Comparison of ENCODE assay signal across 19 mouse cellular contexts in the genomic region with DNA sequence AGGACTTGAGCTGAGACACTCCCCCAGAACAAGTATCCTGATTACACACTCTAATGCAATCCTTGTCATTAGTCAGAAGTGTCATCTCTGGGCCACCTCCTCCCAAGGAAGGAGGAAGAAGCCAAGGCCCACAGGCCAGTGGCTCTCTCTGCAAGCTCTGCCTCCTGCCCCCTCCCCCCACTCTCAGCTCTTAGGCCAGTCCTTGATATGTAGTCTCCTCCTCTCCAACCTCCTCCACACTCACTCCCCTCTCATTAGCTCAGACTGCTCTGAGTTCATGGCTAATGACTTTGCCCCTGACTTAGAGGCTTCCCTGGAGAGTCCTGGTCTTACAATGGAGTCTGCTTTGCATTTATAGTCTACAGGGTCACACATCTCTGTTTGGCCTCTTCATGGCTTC.
A peak's percentile ranks its signal among the peaks of the same experiment; 100 is the strongest.
DNase-seq lines count a peak whose midpoint lies in the region; ATAC-seq and TF ChIP-seq lines count a peak whose summit lies in the region.
"Had no signal": no experiment of that assay in that cellular context is flagged by ENCODE, and none has a peak within 500 bp of the region (broad histone marks: within the 10 kb centered on the region; RNA-seq: fewer than 3 reads in every experiment).

No protein-coding gene starts in this region.

- H3K27ac ChIP-seq in forebrain, embryonic 12.5 days = no peak overlapping the region
- no peak overlapping the region for H3K27ac ChIP-seq in forebrain, embryonic 16.5 days (ENCODE audit: low read length)
- no peak overlapping the region for H3K27ac ChIP-seq in liver, embryonic 11.5 days (ENCODE audit: low read depth, low read length)
- H3K27ac ChIP-seq in embryonic facial prominence, embryonic 14.5 days (replicated peaks; ENCODE audit: low read depth, low read length) = no peak overlapping the region
- no peak overlapping the region for H3K27ac ChIP-seq in stomach, postnatal 0 days (replicated peaks)
- no peak overlapping the region for H3K27ac ChIP-seq in liver, embryonic 12.5 days
- H3K27ac ChIP-seq: macrophage had no signal

- no peak for TF ChIP-seq EP300 in stomach, postnatal 0 days (optimal IDR thresholded peaks at IDR 0.05)

- no peak for TF ChIP-seq CTCF in stomach, postnatal 0 days (IDR thresholded peaks at IDR 0.05; ENCODE audit: low read depth)

- H3K9ac ChIP-seq in forebrain, embryonic 12.5 days = no peak overlapping the region
- H3K9ac ChIP-seq in forebrain, embryonic 16.5 days (replicated peaks; ENCODE audit: low read depth, low read length) = no peak overlapping the region
- no peak overlapping the region for H3K9ac ChIP-seq in liver, embryonic 11.5 days (ENCODE audit: low read depth, low read length)
- no peak overlapping the region for H3K9ac ChIP-seq in embryonic facial prominence, embryonic 14.5 days (ENCODE audit: low read depth, low read length)
- H3K9ac ChIP-seq in stomach, postnatal 0 days (ENCODE audit: low read length) = no peak overlapping the region
- H3K9ac ChIP-seq in liver, embryonic 12.5 days = no peak overlapping the region

- peak; percentile 23 for DNase-seq in liver
- no peak for DNase-seq in liver, embryonic 11.5 days (ENCODE audit: low spot score)
- DNase-seq in embryonic facial prominence, embryonic 14.5 days (ENCODE audit: low spot score) = no peak
- no peak for DNase-seq in stomach, postnatal 0 days (ENCODE audit: low spot score)
- DNase-seq: cerebellum, adult 11-12 months; gastrocnemius, postnatal 10 days; kidney, adult 8-10 months; left cerebral cortex, postnatal 4 days; lung, adult 2 months; right cerebral cortex, adult 18-20 months; spleen, adult 18-20 months; thymus, postnatal 36 days had no signal

- peaks cover 28% of the 10 kb centered on the region for H3K4me1 ChIP-seq in forebrain, embryonic 12.5 days
- peaks cover 26% of the 10 kb centered on the region for H3K4me1 ChIP-seq in forebrain, embryonic 16.5 days (replicated peaks; ENCODE audit: control insufficient read depth, insufficient read depth, low read length)
- H3K4me1 ChIP-seq in liver, embryonic 11.5 days (replicated peaks; ENCODE audit: control insufficient read depth, insufficient read depth, low read length) = no peaks in the 10 kb centered on the region
- H3K4me1 ChIP-seq in embryonic facial prominence, embryonic 14.5 days (ENCODE audit: control insufficient read depth, insufficient read depth, low read length) = peaks cover 15% of the 10 kb centered on the region; the same call in 1 of the 2 replicates
- no peaks in the 10 kb centered on the region for H3K4me1 ChIP-seq in stomach, postnatal 0 days (replicated peaks; ENCODE audit: control insufficient read depth, insufficient read depth)
- H3K4me1 ChIP-seq in liver, embryonic 12.5 days = no peaks in the 10 kb centered on the region

- H3K4me3 ChIP-seq in forebrain, embryonic 12.5 days (replicated peaks) = no peak overlapping the region
- H3K4me3 ChIP-seq in forebrain, embryonic 16.5 days (replicated peaks; ENCODE audit: low read length) = no peak overlapping the region
- H3K4me3 ChIP-seq in liver, embryonic 11.5 days (ENCODE audit: low read depth, low read length) = no peak overlapping the region
- H3K4me3 ChIP-seq in embryonic facial prominence, embryonic 14.5 days (ENCODE audit: low read depth, low read length) = no peak overlapping the region
- H3K4me3 ChIP-seq in stomach, postnatal 0 days (ENCODE audit: low read depth, low read length) = no peak overlapping the region
- H3K4me3 ChIP-seq in liver, embryonic 12.5 days = no peak overlapping the region

- no peaks in the 10 kb centered on the region for H3K9me3 ChIP-seq in forebrain, embryonic 12.5 days
- no peaks in the 10 kb centered on the region for H3K9me3 ChIP-seq in forebrain, embryonic 16.5 days (ENCODE audit: control insufficient read depth, low read length)
- no peaks in the 10 kb centered on the region for H3K9me3 ChIP-seq in liver, embryonic 11.5 days (ENCODE audit: control insufficient read depth, low read length)
- no peaks in the 10 kb centered on the region for H3K9me3 ChIP-seq in embryonic facial prominence, embryonic 14.5 days (ENCODE audit: control insufficient read depth, low read length)
- no peaks in the 10 kb centered on the region for H3K9me3 ChIP-seq in stomach, postnatal 0 days (ENCODE audit: control insufficient read depth, low read length)
- no peaks in the 10 kb centered on the region for H3K9me3 ChIP-seq in liver, embryonic 12.5 days (replicated peaks)
- H3K9me3 ChIP-seq: G1E had no signal

- H3K36me3 ChIP-seq in forebrain, embryonic 12.5 days (replicated peaks) = no peaks in the 10 kb centered on the region
- no peaks in the 10 kb centered on the region for H3K36me3 ChIP-seq in forebrain, embryonic 16.5 days (ENCODE audit: control insufficient read depth, insufficient read depth)
- no peaks in the 10 kb centered on the region for H3K36me3 ChIP-seq in liver, embryonic 11.5 days (ENCODE audit: control insufficient read depth, insufficient read depth, low read length)
- no peaks in the 10 kb centered on the region for H3K36me3 ChIP-seq in embryonic facial prominence, embryonic 14.5 days (ENCODE audit: control insufficient read depth, insufficient read depth, low read length)
- H3K36me3 ChIP-seq in stomach, postnatal 0 days (ENCODE audit: control insufficient read depth, insufficient read depth, low read length) = no peaks in the 10 kb centered on the region
- no peaks in the 10 kb centered on the region for H3K36me3 ChIP-seq in liver, embryonic 12.5 days
- H3K36me3 ChIP-seq: G1E had no signal

- peaks cover 60% of the 10 kb centered on the region for H3K27me3 ChIP-seq in forebrain, embryonic 12.5 days
- H3K27me3 ChIP-seq in forebrain, embryonic 16.5 days (replicated peaks; ENCODE audit: control insufficient read depth, insufficient read depth, low read length) = 0 out of 2 replicates have a peak, but pooled peaks cover 4% of the 10 kb centered on the region
- peaks cover 40% of the 10 kb centered on the region for H3K27me3 ChIP-seq in liver, embryonic 11.5 days (replicated peaks; ENCODE audit: control insufficient read depth, insufficient read depth, low read length)
- peaks cover 9% of the 10 kb centered on the region for H3K27me3 ChIP-seq in embryonic facial prominence, embryonic 14.5 days (replicated peaks; ENCODE audit: control insufficient read depth, insufficient read depth, low read length)
- H3K27me3 ChIP-seq in stomach, postnatal 0 days (ENCODE audit: control insufficient read depth, insufficient read depth, low read length) = peaks cover 3% of the 10 kb centered on the region; the same call in 1 of the 2 replicates
- H3K27me3 ChIP-seq in liver, embryonic 12.5 days (replicated peaks) = peaks cover 46% of the 10 kb centered on the region

- no peak for ATAC-seq in forebrain, embryonic 12.5 days (ENCODE audit: low FRiP score)
- no peak for ATAC-seq in forebrain, embryonic 16.5 days
- ATAC-seq in liver, embryonic 11.5 days (replicated peaks; ENCODE audit: low FRiP score) = no peak
- ATAC-seq in embryonic facial prominence, embryonic 14.5 days (ENCODE audit: low read depth) = peak; percentile 15; the same call in 1 of the 2 replicates
- 0 out of 2 replicates have a peak, but pooled peaks have one; percentile 21 for ATAC-seq in stomach, postnatal 0 days (ENCODE audit: low FRiP score, low TSS enrichment)
- no peak for ATAC-seq in liver, embryonic 12.5 days
- ATAC-seq: midbrain, embryonic 16.5 days had no signal

- H3K4me2 ChIP-seq in forebrain, embryonic 12.5 days = peak overlapping the region; percentile 4; the same call in 1 of the 2 replicates
- no peak overlapping the region for H3K4me2 ChIP-seq in forebrain, embryonic 16.5 days (ENCODE audit: low read length)
- no peak overlapping the region for H3K4me2 ChIP-seq in liver, embryonic 11.5 days
- no peak overlapping the region for H3K4me2 ChIP-seq in embryonic facial prominence, embryonic 14.5 days (ENCODE audit: low read depth, low read length)
- no peak overlapping the region for H3K4me2 ChIP-seq in stomach, postnatal 0 days (replicated peaks; ENCODE audit: low read depth)
- no peak overlapping the region for H3K4me2 ChIP-seq in liver, embryonic 12.5 days
- H3K4me2 ChIP-seq: heart, embryonic 11.5 days had no signal

Comparison
In these comparisons a context has a peak if more than half of its experiments do, and no peak if none do; other contexts are left out.
1. ATAC-seq: peak in embryonic facial prominence, embryonic 14.5 days (single experiment) and stomach, postnatal 0 days (single experiment); none in forebrain, embryonic 12.5 days (single experiment), forebrain, embryonic 16.5 days (single experiment), liver, embryonic 11.5 days (single experiment) and liver, embryonic 12.5 days (single experiment).